Mouse (Mus musculus) MEL (cell line): ENCODE data around the gene Arl6ip5.

Experiments
- CTCF ChIP-seq, 3 experiments: IDR thresholded peaks in 2 of 3; conservative IDR thresholded peaks in 1 of 3; 2 replicates each; pipeline ENCODE4 v1.5.1; 2011 to 2012; ENCODE audit warnings: low read length in 3 of 3, low read depth in 2 of 3, mild to moderate bottlenecking in 2 of 3, improper control_type of control experiment in 1 of 3, inconsistent platforms in 1 of 3, mixed read lengths in 1 of 3, moderate library complexity in 1 of 3; ENCODE audit not compliant: control insufficient read depth in 1 of 3, insufficient read depth in 1 of 3, poor library complexity in 1 of 3, severe bottlenecking in 1 of 3
- ELF1 ChIP-seq: IDR thresholded peaks from 2 replicates; pipeline ENCODE4 v1.6.1; 2014; ENCODE audit warnings: low read depth, mild to moderate bottlenecking, inconsistent platforms, low read length, improper control_type of control experiment, moderate library complexity
- ETS1 ChIP-seq: IDR thresholded peaks from 2 replicates; pipeline ENCODE4 v1.6.1; 2012; ENCODE audit warnings: low read depth, mild to moderate bottlenecking, inconsistent platforms, low read length, improper control_type of control experiment, moderate library complexity
- GABPA ChIP-seq: IDR thresholded peaks from 2 replicates; pipeline ENCODE4 v1.6.1; 2012; ENCODE audit warnings: low read depth, mild to moderate bottlenecking, inconsistent platforms, low read length, improper control_type of control experiment, moderate library complexity
- GATA1 ChIP-seq: IDR thresholded peaks from 2 replicates; pipeline ENCODE4 v1.6.1; 2011; ENCODE audit warnings: low read depth, low read length, improper control_type of control experiment
- NRF1 ChIP-seq: IDR thresholded peaks from 2 replicates; pipeline ENCODE4 v1.6.1; 2014; ENCODE audit warnings: low read depth, mild to moderate bottlenecking, inconsistent platforms, low read length, improper control_type of control experiment, moderate library complexity; ENCODE audit not compliant: poor library complexity, insufficient read depth, severe bottlenecking
- POLR2AphosphoS2 ChIP-seq: IDR thresholded peaks from 2 replicates; pipeline ENCODE4 v1.6.1; 2011; ENCODE audit warnings: low read length, improper control_type of control experiment

GRCm38 (mm10) chr6:97278878-97279277, 68.4 kb downstream of the Arl6ip5 start:
- no peak for TF ChIP-seq POLR2AphosphoS2
- no peak for TF ChIP-seq CTCF (IDR thresholded peaks at IDR 0.05 in 2 of 3, conservative IDR thresholded peaks at IDR 0.05 in 1 of 3; ENCODE audit: control insufficient read depth in 1 of 3, insufficient read depth in 1 of 3, low read depth in 2 of 3, low read length in 3 of 3, poor library complexity in 1 of 3, severe bottlenecking in 1 of 3)
- TF ChIP-seq NRF1: no peak
- TF ChIP-seq ETS1: no peak
- TF ChIP-seq GABPA: no peak
- TF ChIP-seq GATA1: no peak
- no peak for TF ChIP-seq ELF1
